Mouse (Mus musculus) cerebellum, postnatal 36 days (tissue): ENCODE data around the gene Disc1.

ENCODE experiments used
- DNase-seq, 2 experiments: peaks; one replicate each; pipeline ENCODE4 v3.0.0; 2021 to 2022; ENCODE audit warnings: mixed read lengths in 2 of 2

Gene Disc1

DNA sequence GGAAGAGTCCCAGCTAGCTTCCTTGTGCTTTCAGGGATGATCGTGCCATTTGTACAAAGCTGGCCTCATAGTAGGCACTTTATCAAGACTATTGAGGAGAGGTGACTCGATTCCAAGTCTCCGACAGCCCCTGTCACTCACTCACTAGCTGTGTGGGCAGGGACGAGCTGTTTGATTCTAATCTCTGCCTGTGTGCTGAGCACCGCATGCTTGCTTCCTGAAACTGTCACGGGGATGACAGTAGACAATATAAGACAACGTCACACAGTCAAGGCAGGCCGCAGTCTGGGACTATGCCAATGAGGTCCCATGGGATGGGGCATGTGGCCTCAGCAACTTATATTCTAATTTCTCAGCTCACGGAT, 13.6 kb downstream of the Disc1 start:
- DNase-seq: no peak

- no peak for DNase-seq
Measured at GRCm38 (mm10) chr8:125068146-125068905, 14.3 kb downstream of the Disc1 start.

- no peak for DNase-seq
Measured at GRCm38 (mm10) chr8:125069304-125069703, 15.3 kb downstream of the Disc1 start.

DNA sequence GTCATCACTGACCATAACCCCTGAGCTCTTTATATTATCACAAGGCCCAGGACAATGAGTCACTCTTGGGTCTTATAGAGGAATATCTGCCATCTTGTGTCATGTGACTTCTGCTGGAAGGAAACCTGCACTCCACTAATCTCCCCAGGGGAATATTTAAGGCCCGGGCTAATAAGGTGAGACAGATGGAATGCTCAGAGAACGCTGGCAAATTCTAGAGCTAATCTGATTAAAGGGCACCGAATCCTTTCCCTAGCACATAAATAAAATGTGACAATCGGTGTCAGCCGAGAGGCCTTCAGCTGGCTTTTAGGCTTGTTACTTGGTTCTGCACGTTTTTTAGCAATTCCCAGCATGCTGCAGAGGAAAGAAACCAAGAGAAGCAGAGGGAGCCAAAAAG, 15.7 kb downstream of the Disc1 start:
- no peak for DNase-seq

DNA sequence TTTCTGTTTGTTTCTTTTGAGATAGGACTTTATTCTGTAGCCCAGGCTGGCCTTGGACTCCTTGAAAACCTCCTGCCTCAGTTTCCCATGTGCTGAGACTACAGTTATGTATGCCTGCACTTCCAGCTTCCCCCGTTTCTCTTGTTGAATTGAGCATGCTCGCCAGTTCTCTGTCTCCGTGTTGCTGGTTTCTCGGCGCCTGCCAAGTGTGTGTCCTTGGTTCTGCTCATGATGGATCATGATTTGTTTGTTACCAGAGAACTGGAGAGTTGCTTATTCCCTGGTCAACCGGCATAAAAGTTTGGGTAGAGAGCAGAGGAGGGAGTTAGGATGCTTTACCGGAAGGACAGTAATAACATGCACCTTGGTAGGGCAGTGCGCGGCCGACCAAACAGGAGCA, 20.1 kb downstream of the Disc1 start:
- DNase-seq: no peak

- DNase-seq: no peak
Measured at GRCm38 (mm10) chr8:125074581-125074980, 20.6 kb downstream of the Disc1 start.

DNA sequence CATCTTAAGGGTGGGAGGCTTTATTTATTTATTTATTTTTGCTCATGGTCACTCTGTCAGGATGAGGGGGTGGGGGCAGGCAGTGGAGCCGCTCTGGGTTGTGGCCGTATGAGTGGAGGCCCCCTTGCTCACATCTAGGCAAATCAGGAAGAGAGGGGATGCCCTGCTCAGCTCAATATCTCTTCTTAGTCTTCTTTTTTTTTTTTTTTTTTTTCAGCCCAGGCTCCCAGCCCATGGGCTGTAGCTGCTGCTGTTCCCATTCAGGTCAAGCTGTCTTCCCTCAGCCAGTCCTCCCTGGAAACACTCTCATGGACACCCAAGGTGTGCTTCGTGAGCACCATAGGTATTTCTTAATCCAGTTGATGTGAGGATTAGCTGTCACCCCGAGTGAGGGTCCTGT, 21.4 kb downstream of the Disc1 start:
- DNase-seq: no peak

DNA sequence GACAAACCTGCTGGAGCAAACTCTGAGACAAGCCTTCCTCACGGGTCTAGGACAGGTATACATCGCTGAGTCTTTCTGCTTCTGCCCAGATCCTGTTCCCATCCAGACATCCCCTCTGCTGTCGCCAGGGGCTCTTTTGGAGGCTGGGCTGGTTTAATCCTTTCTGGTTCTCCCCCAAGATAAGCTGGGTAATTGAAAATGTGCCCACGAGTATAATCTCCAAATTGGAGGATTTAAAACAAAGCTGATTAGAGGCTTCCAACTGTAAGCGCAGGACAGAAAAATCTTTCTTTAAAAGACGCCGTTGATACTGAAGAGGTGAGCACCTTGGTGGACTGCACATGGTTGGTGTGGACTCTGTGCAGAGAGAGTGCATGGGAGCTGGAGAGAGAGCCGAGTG, 23.3 kb downstream of the Disc1 start:
- no peak for DNase-seq

GRCm38 (mm10) chr8:125078771-125079384, 24.9 kb downstream of the Disc1 start:
- DNase-seq: peak; percentile 98

GRCm38 (mm10) chr8:125080388-125081344, 26.7 kb downstream of the Disc1 start:
- DNase-seq: no peak

DNA sequence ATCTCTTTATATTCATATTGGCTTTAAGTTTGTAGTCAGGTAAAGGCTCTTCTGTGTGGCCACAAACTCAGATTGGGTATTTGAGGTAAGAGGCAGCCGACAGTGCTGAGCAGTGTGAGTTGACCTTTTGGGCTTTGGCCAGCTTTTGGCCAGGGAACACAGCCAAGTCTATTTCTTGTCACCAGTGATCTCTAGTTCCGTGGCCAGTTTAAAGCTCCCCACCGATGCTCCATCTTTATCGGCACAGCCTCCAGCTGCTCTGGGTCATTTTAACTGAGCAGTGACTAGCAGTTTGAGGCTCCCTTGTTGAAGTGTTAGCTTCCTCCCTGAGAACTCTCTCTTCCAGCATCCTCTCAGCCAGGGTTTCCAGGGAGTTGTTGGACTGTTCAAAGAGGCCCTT, 29.8 kb downstream of the Disc1 start:
- DNase-seq: peak; percentile 78 to 82

GRCm38 (mm10) chr8:125084523-125084922, 30.5 kb downstream of the Disc1 start:
- no peak for DNase-seq

DNA sequence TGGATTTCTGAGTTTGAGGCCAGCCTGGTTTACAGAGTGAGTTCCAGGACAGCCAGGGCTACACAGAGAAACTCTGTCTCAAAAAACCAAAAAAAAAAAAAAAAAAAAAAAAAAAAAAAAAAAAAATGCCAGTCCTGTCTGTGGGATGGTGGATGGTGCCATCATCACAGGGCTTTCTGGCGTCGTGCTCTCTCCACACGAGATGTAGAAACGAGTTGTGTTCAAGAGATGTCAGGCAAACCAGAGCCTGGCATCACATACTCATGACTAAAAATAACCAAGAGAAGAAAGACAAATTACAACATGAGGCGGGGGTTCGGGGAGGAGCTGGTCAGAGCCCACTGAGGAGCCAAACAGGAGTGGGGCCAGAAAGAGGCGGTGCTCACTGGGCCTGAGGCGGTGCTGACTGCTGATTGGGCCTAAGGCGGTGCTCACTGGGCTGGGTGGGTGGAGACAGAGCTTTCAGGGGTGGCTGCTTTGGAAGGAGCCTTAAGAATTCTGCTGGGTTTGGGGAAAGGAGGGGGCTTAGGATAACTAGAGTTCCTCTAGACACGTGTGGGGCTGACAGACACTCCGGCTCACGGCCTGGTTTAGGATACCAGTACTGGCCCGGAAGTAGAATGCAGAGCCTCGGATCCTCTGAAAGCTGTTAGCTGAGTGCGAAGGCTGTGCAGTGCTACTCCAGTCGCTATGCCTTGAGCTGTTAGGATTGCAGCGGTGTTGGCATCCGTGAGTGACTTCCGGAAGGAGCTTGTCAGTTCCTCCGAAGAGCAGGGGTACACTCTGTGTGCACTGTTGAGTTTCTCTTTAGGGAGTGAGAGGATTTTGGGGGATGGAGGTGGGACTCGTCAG, 37.1 kb downstream of the Disc1 start:
- DNase-seq: no peak

DNA sequence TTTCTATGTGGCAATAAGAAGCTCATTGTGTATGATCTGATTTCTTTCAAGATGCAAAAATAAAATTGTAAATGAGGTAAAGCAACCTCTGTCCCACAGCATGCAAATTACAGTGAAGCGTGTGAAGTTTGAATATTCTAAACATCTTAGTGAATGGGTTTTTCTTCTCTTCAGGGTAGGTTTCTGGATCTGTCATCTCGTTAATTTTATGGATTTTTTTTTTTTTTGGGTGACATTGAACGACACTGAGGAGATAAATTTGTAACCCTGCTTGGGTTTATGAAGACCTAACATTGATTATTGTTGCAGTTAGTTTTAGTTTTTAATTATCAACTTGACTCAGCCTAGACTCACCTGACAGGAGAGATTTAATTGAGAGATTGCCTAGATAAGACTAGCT, 43.1 kb downstream of the Disc1 start:
- DNase-seq: no peak

DNA sequence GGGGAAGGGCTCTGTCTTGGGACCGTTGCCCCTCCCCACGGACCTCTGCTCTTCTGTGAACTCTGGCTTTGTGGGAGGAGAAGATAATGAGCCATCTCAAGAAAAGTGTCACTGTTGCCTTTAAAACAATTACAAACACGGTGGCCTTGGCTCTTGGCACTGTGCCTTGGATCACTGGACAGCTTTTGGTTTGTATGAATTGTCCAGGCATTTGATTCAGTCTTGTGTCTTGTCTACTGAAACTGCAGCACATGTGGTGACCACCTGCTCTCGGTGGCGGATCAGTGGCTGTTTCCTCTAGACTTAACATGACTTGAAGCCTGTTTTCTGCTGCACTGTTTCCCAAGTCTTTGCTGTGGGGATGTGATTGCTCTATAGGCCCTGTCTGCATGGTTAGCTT, 44.1 kb downstream of the Disc1 start:
- no peak for DNase-seq

- no peak for DNase-seq
Measured at GRCm38 (mm10) chr8:125102303-125102702, 48.3 kb downstream of the Disc1 start.

- DNase-seq: no peak
Measured at GRCm38 (mm10) chr8:125113171-125113570, 59.2 kb downstream of the Disc1 start.

- DNase-seq: no peak
Measured at GRCm38 (mm10) chr8:125113831-125114230, 59.8 kb downstream of the Disc1 start.

- DNase-seq: no peak
Measured at GRCm38 (mm10) chr8:125115321-125115720, 61.3 kb downstream of the Disc1 start.

- peak; percentile 55 to 62 for DNase-seq
Measured at GRCm38 (mm10) chr8:125116616-125117015, 62.6 kb downstream of the Disc1 start.

DNA sequence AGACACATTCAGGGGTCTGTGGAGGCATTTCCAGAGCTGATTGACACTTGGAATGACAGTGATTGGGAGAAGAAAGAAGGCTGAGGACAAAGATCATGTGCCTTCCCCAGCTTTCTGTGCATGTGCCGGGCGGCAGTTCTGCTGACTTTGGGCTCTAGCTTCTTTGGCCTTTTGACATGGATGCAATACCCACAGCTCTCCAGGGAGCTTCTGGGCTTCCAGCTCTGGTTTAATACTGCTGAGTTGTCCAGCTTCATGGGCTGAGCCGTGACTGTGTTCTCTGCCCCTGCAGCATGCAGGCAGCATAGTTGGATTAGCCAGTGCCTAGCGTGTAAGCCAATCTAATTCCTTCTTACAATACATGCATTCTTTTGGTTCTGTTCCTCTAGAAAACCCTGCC, 72.5 kb downstream of the Disc1 start:
- DNase-seq: no peak

- no peak for DNase-seq
Measured at GRCm38 (mm10) chr8:125127621-125128020, 73.6 kb downstream of the Disc1 start.

DNA sequence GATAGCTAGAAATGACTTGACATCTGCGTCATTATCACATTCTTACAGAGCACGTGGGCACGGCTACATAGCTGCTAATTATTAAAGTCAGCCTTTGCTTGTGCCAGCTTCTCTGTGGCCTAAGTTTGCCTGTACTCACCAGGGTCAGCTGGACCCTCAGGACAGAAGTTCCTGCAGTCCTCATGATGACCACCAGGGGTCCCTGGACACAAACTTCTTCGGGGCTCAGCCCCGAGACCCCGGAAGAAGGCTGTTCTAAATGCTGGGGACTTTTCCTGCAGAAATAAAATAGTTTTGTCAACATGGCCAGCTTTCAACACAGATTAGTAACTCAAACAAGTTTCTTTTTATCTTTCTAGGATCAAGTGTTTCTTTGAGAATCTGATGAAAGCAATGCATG, 74.3 kb downstream of the Disc1 start:
- peak; percentile 18 to 20 for DNase-seq
